Mouse (Mus musculus): Measurements from ENCODE around the gene Ubc. TPM values are rescaled to one million over a fixed set of nuclear protein-coding genes. Genes with fewer than 3 reads are reported as not detected.

Gene Ubc
- total and polyA plus RNA-seq, 2 experiments from 2014 or later, result 958 to 1,306 TPM

DNA sequence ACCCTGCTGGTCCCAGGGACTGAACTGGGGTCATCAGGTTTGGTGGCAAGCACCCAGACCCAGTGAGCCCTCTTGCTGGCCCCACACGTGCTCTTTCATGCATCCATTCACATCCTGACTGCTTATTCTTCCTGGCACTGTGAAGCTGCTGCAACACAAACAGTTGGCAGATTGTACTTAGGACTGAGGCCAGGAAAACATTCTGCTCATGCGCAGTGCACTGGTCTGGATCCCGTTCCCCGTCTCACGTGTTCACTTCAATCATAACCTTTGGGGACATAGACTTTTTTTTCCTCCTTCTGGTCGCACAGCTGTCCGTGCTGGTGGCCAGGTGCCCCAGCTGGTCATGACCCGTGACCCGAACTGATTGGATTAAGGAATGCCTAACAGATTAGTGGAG lies 29.4 kb downstream of the Ubc start:
- TF ChIP-seq CTCF (IDR thresholded peaks at IDR 0.05), result no peak
- Histone ChIP-seq H3K36me3 (ENCODE audit: insufficient read depth, low read length) (no peaks in the 10 kb centered on the region), H3K4me2 (ENCODE audit: low read depth, low read length, poor library complexity, severe bottlenecking) (no peak overlapping the region), H3K27me3 (ENCODE audit: insufficient read depth, low read length) (no peaks in the 10 kb centered on the region), H3K9ac (replicated peaks; ENCODE audit: low read length, poor library complexity, severe bottlenecking) (no peak overlapping the region), H3K4me1 (ENCODE audit: insufficient read depth, low read length) (0 out of 2 replicates have a peak, but pooled peaks cover 2% of the 10 kb centered on the region), H3K4me3 (ENCODE audit: low read depth, low read length) (no peak overlapping the region), H3K9me3 (ENCODE audit: low read length) (no peaks in the 10 kb centered on the region), H3K27ac (ENCODE audit: low read depth, low read length) (no peak overlapping the region)
- WGBS, result 51% methylated on average over 9 of the region's 9 CpGs
- ATAC-seq (ENCODE audit: low FRiP score) (no peak), DNase-seq (ENCODE audit: low spot score) (peak; percentile 76)

DNA sequence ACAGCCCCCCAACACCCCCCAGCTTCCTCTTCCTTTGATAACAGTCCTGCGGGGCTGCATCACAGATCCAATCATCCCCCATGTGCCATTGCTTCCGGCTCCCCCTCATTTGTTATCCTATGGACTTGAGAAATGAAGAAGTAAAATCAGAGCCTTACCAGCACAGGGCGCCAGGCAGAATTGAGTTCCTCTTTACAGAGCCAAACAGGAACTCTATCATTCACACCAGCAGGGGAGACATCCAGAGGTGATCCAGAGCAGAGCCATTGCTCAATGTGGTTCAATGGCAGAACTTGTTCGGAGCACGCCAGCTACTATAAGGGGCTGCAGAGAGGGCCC lies 31.8 kb downstream of the Ubc start:
- DNase-seq (ENCODE audit: low spot score) (no peak), ATAC-seq (ENCODE audit: low FRiP score) (no peak)
- Histone ChIP-seq H3K27me3 (ENCODE audit: insufficient read depth, low read length) (no peaks in the 10 kb centered on the region), H3K9ac (replicated peaks; ENCODE audit: low read length, poor library complexity, severe bottlenecking) (no peak overlapping the region), H3K27ac (ENCODE audit: low read depth, low read length) (no peak overlapping the region), H3K9me3 (ENCODE audit: low read length) (no peaks in the 10 kb centered on the region), H3K4me2 (ENCODE audit: low read depth, low read length, poor library complexity, severe bottlenecking) (no peak overlapping the region), H3K4me1 (ENCODE audit: insufficient read depth, low read length) (peaks cover 5% of the 10 kb centered on the region; the same call in 1 of the 2 replicates), H3K36me3 (ENCODE audit: insufficient read depth, low read length) (no peaks in the 10 kb centered on the region), H3K4me3 (ENCODE audit: low read depth, low read length) (no peak overlapping the region)
- 84% methylated on average over 5 of the region's 5 CpGs for WGBS
- TF ChIP-seq CTCF (IDR thresholded peaks at IDR 0.05), result no peak

DNA sequence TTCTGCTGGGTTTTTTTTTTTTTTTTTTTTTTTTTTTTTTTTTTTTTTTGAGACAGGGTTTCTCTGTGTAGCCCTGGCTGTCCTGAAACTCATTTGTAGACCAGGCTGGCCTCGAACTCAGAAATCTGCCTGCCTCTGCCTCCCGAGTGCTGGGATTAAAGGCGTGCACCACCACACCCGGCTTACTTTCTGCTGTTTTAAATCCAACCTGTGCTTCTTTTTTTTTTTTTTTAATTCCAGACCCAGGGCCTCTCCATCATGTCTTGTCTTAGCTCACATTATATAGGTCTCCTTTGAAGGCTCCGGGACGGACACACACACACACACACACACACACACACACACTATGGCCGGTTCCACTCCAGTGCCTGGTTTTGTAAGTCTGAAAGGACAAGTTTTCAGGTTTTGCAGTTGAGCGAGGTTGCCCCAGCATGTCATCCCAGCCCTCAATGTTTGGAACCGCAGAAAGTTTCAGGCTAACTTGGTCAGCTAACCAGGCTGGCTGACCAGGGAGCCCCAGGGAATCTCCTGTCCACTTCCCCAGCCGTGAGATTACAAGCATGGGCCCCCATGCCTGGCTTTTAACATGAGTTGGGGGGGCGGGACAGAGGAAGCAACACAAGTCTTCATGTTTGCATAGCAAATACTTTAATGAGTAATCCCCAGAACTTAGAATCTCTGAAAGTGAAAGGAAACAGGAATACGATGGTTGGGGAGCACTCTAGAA lies 32.3 kb downstream of the Ubc start:
- no peaks in the 10 kb centered on the region for H3K9me3 ChIP-seq (ENCODE audit: low read length)
- no peak overlapping the region for H3K4me3 ChIP-seq (ENCODE audit: low read depth, low read length)
- DNase-seq (ENCODE audit: low spot score) (no peak), ATAC-seq (ENCODE audit: low FRiP score) (no peak)
- H3K9ac ChIP-seq (replicated peaks; ENCODE audit: low read length, poor library complexity, severe bottlenecking), result no peak overlapping the region
- H3K36me3 ChIP-seq (ENCODE audit: insufficient read depth, low read length), result no peaks in the 10 kb centered on the region
- H3K4me1 ChIP-seq (ENCODE audit: insufficient read depth, low read length), result peaks cover 5% of the 10 kb centered on the region; the same call in 1 of the 2 replicates
- no peak overlapping the region for H3K27ac ChIP-seq (ENCODE audit: low read depth, low read length)
- H3K27me3 ChIP-seq (ENCODE audit: insufficient read depth, low read length), result no peaks in the 10 kb centered on the region
- 78% methylated on average over 12 of the region's 12 CpGs for WGBS
- no peak for TF ChIP-seq CTCF (IDR thresholded peaks at IDR 0.05)
- no peak overlapping the region for H3K4me2 ChIP-seq (ENCODE audit: low read depth, low read length, poor library complexity, severe bottlenecking)

- DNase-seq (ENCODE audit: low spot score), result no peak
- Histone ChIP-seq H3K4me1 (ENCODE audit: insufficient read depth, low read length) (peaks cover 5% of the 10 kb centered on the region; the same call in 1 of the 2 replicates), H3K27me3 (ENCODE audit: insufficient read depth, low read length) (no peaks in the 10 kb centered on the region), H3K27ac (ENCODE audit: low read depth, low read length) (no peak overlapping the region), H3K4me2 (ENCODE audit: low read depth, low read length, poor library complexity, severe bottlenecking) (no peak overlapping the region), H3K36me3 (ENCODE audit: insufficient read depth, low read length) (no peaks in the 10 kb centered on the region), H3K9ac (replicated peaks; ENCODE audit: low read length, poor library complexity, severe bottlenecking) (0 out of 2 replicates have a peak overlapping the region, but pooled peaks have one; percentile 13), H3K9me3 (ENCODE audit: low read length) (no peaks in the 10 kb centered on the region), H3K4me3 (ENCODE audit: low read depth, low read length) (no peak overlapping the region)
- 60% methylated on average over 7 of the region's 7 CpGs for WGBS
- TF ChIP-seq CTCF (IDR thresholded peaks at IDR 0.05), result no peak
- no peak for ATAC-seq (ENCODE audit: low FRiP score)
Measured at GRCm38 (mm10) chr5:125355650-125356049, 34.4 kb downstream of the Ubc start.

DNA sequence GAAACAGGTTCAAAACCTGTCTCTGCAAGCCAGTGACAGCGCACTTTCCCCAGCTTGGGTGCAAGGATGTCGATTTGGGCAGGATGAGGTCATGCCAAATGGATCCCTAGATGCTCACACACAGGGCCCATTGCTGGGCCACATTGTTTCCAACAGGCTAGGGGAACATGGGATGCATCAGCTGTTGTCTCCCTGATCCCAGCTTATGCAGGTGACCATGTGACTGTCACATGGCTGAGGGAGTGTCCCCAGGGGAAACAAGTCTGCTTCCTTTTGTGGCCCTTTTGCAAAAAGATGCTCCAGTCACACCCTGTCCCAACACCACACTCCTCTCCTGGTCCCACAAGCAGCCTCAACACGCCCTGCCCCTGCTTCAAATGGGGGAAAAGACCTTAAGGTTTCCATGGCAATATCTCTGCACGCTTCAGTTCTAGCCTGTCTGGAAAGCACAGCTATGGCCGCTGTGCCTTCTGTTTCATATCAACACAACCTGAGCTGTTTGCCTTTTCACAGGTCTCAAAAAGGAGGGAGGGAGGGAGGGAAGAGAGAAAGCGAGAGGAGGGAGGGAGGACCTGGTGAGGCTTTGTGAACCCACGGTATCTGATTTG lies 35.0 kb downstream of the Ubc start:
- TF ChIP-seq CTCF (IDR thresholded peaks at IDR 0.05), result no peak
- Histone ChIP-seq H3K36me3 (ENCODE audit: insufficient read depth, low read length) (no peaks in the 10 kb centered on the region), H3K9me3 (ENCODE audit: low read length) (no peaks in the 10 kb centered on the region), H3K27me3 (ENCODE audit: insufficient read depth, low read length) (no peaks in the 10 kb centered on the region), H3K27ac (ENCODE audit: low read depth, low read length) (peak overlapping the region; percentile 39; the same call in 1 of the 2 replicates), H3K4me3 (ENCODE audit: low read depth, low read length) (no peak overlapping the region), H3K4me1 (ENCODE audit: insufficient read depth, low read length) (peaks cover 5% of the 10 kb centered on the region; the same call in 1 of the 2 replicates), H3K4me2 (ENCODE audit: low read depth, low read length, poor library complexity, severe bottlenecking) (no peak overlapping the region), H3K9ac (replicated peaks; ENCODE audit: low read length, poor library complexity, severe bottlenecking) (0 out of 2 replicates have a peak overlapping the region, but pooled peaks have one; percentile 13)
- DNase-seq (ENCODE audit: low spot score) (peak; percentile 47), ATAC-seq (ENCODE audit: low FRiP score) (0 out of 2 replicates have a peak, but pooled peaks have one; percentile 56)
- WGBS, result 47% methylated on average over 7 of the region's 7 CpGs

GRCm38 (mm10) chr5:125352781-125353294 lies 37.2 kb downstream of the Ubc start:
- no peak overlapping the region for H3K9ac ChIP-seq (replicated peaks; ENCODE audit: low read length, poor library complexity, severe bottlenecking)
- no peak for ATAC-seq (ENCODE audit: low FRiP score)
- no peaks in the 10 kb centered on the region for H3K27me3 ChIP-seq (ENCODE audit: insufficient read depth, low read length)
- H3K4me3 ChIP-seq (ENCODE audit: low read depth, low read length), result no peak overlapping the region
- no peak overlapping the region for H3K4me2 ChIP-seq (ENCODE audit: low read depth, low read length, poor library complexity, severe bottlenecking)
- WGBS, result 97% methylated on average over 5 of the region's 5 CpGs
- no peak overlapping the region for H3K27ac ChIP-seq (ENCODE audit: low read depth, low read length)
- H3K4me1 ChIP-seq (ENCODE audit: insufficient read depth, low read length), result peaks cover 5% of the 10 kb centered on the region; the same call in 1 of the 2 replicates
- no peaks in the 10 kb centered on the region for H3K9me3 ChIP-seq (ENCODE audit: low read length)
- no peak for DNase-seq (ENCODE audit: low spot score)
- 0 out of 2 replicates have a peak, but pooled peaks have one; percentile 14 for TF ChIP-seq CTCF (IDR thresholded peaks at IDR 0.05)
- H3K36me3 ChIP-seq (ENCODE audit: insufficient read depth, low read length), result no peaks in the 10 kb centered on the region
